Mouse (Mus musculus) kidney, adult 2 months (tissue): ENCODE data around the gene Limk2.

Source experiments
- CTCF ChIP-seq: fragments of 200-500 bp; conservative IDR thresholded peaks from 2 replicates; pipeline ENCODE4 v1.5.1; 2011; ENCODE audit warnings: low read depth, mild to moderate bottlenecking, control low read depth, low read length, moderate library complexity, mixed read lengths; ENCODE audit not compliant: insufficient read depth, insufficient read length
- POLR2A ChIP-seq: fragments of 200-500 bp; IDR thresholded peaks from one replicate; pipeline ENCODE4 v1.6.1; 2011; ENCODE audit warnings: low read depth, low read length, control low read depth

DNA sequence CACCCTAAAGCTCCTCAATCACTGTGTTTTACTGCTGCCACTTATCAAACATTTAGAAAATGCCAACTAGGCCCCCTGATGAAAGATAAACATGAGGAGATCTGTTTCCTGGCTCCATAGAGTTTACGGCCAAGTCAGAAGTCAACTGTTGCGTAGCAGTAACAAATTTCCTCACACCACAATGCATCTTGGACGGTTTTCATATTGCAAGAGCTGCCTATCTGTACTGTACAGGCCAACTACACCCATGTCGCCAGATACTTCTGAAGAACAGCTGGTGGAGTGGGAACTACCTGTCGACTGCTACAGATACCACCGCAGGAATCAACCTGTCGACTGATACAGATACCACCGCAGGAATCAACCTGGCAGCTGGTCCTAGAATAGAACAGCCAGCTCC, 35.9 kb upstream of the Limk2 start:
- TF ChIP-seq POLR2A = no peak
- no peak for TF ChIP-seq CTCF
